Mouse (Mus musculus): ENCODE data around the gene Cacna1c. TPM values are rescaled to one million over a fixed set of nuclear protein-coding genes. Genes with fewer than 3 reads are reported as not detected.

The Cacna1c gene
- polyA plus RNA-seq, 1 experiment from 2014 or later = 5.2 TPM

GRCm38 (mm10) chr6:118705840-118706239 lies 490.4 kb downstream of the Cacna1c start:
- no peak overlapping the region for H3K27ac ChIP-seq
- no peak for ATAC-seq
- H3K27me3 ChIP-seq = no peaks in the 10 kb centered on the region
- 89% methylated on average over 7 of the region's 7 CpGs for WGBS
- H3K4me2 ChIP-seq (replicated peaks) = no peak overlapping the region
- no peaks in the 10 kb centered on the region for H3K9me3 ChIP-seq
- H3K36me3 ChIP-seq = no peaks in the 10 kb centered on the region
- no peak overlapping the region for H3K9ac ChIP-seq (replicated peaks)
- H3K4me3 ChIP-seq (replicated peaks) = no peak overlapping the region
- 0 out of 2 replicates have a peak, but pooled peaks cover 16% of the 10 kb centered on the region for H3K4me1 ChIP-seq (replicated peaks)

- Histone ChIP-seq H3K9ac (replicated peaks) (no peak overlapping the region), H3K9me3 (no peaks in the 10 kb centered on the region), H3K27me3 (no peaks in the 10 kb centered on the region), H3K4me1 (replicated peaks) (no peaks in the 10 kb centered on the region), H3K4me3 (replicated peaks) (no peak overlapping the region), H3K36me3 (0 out of 2 replicates have a peak, but pooled peaks cover 5% of the 10 kb centered on the region), H3K27ac (no peak overlapping the region), H3K4me2 (replicated peaks) (no peak overlapping the region)
- WGBS = 87% methylated on average over 4 of the region's 4 CpGs
- no peak for ATAC-seq
Measured at GRCm38 (mm10) chr6:118694626-118695025, 501.6 kb downstream of the Cacna1c start.

GRCm38 (mm10) chr6:118689447-118689846 lies 506.8 kb downstream of the Cacna1c start:
- H3K4me2 ChIP-seq (replicated peaks) = no peak overlapping the region
- H3K9ac ChIP-seq (replicated peaks) = no peak overlapping the region
- H3K27me3 ChIP-seq = no peaks in the 10 kb centered on the region
- no peaks in the 10 kb centered on the region for H3K9me3 ChIP-seq
- H3K27ac ChIP-seq = no peak overlapping the region
- 91% methylated on average over 3 of the region's 3 CpGs for WGBS
- no peaks in the 10 kb centered on the region for H3K36me3 ChIP-seq
- ATAC-seq = no peak
- H3K4me3 ChIP-seq (replicated peaks) = no peak overlapping the region
- H3K4me1 ChIP-seq (replicated peaks) = no peaks in the 10 kb centered on the region

GRCm38 (mm10) chr6:118688856-118689255 lies 507.4 kb downstream of the Cacna1c start:
- no peaks in the 10 kb centered on the region for H3K9me3 ChIP-seq
- no peak for ATAC-seq
- WGBS = 89% methylated on average over 5 of the region's 5 CpGs

GRCm38 (mm10) chr6:118680814-118681213 lies 515.4 kb downstream of the Cacna1c start:
- WGBS = 55% methylated on average over 6 of the region's 6 CpGs
- Histone ChIP-seq H3K36me3 (peaks cover under 1% of the 10 kb centered on the region; the same call in 1 of the 2 replicates), H3K9ac (replicated peaks) (no peak overlapping the region), H3K9me3 (no peaks in the 10 kb centered on the region), H3K4me1 (replicated peaks) (peaks cover 6% of the 10 kb centered on the region; the same call in 1 of the 2 replicates), H3K4me3 (replicated peaks) (no peak overlapping the region), H3K27me3 (no peaks in the 10 kb centered on the region), H3K4me2 (replicated peaks) (no peak overlapping the region), H3K27ac (no peak overlapping the region)
- ATAC-seq = no peak

More at GRCm38 (mm10) chr6:118688856-118689255, 507.4 kb downstream of the Cacna1c start:
- H3K4me1 ChIP-seq (replicated peaks) = no peaks in the 10 kb centered on the region
- no peaks in the 10 kb centered on the region for H3K36me3 ChIP-seq
- H3K9ac ChIP-seq (replicated peaks) = no peak overlapping the region
- H3K27ac ChIP-seq = no peak overlapping the region
- H3K4me3 ChIP-seq (replicated peaks) = no peak overlapping the region
- H3K4me2 ChIP-seq (replicated peaks) = no peak overlapping the region
- H3K27me3 ChIP-seq = no peaks in the 10 kb centered on the region

GRCm38 (mm10) chr6:118678031-118678430 lies 518.2 kb downstream of the Cacna1c start:
- Histone ChIP-seq H3K4me2 (replicated peaks) (no peak overlapping the region), H3K36me3 (peaks cover 10% of the 10 kb centered on the region), H3K4me3 (replicated peaks) (no peak overlapping the region), H3K4me1 (replicated peaks) (peaks cover 6% of the 10 kb centered on the region; the same call in 1 of the 2 replicates), H3K9me3 (no peaks in the 10 kb centered on the region), H3K27me3 (no peaks in the 10 kb centered on the region), H3K27ac (no peak overlapping the region), H3K9ac (replicated peaks) (no peak overlapping the region)
- WGBS = 90% methylated on average over 10 of the region's 10 CpGs
- no peak for ATAC-seq

- H3K4me2 ChIP-seq (replicated peaks) = no peak overlapping the region
- H3K9ac ChIP-seq (replicated peaks) = no peak overlapping the region
- H3K4me1 ChIP-seq (replicated peaks) = peaks cover 6% of the 10 kb centered on the region; the same call in 1 of the 2 replicates
- peaks cover 10% of the 10 kb centered on the region for H3K36me3 ChIP-seq
- WGBS = 84% methylated on average over 6 of the region's 6 CpGs
- H3K27me3 ChIP-seq = no peaks in the 10 kb centered on the region
- no peak for ATAC-seq
- no peaks in the 10 kb centered on the region for H3K9me3 ChIP-seq
- no peak overlapping the region for H3K4me3 ChIP-seq (replicated peaks)
- no peak overlapping the region for H3K27ac ChIP-seq
Measured at GRCm38 (mm10) chr6:118677306-118677705, 518.9 kb downstream of the Cacna1c start.

GRCm38 (mm10) chr6:118674781-118675180 lies 521.4 kb downstream of the Cacna1c start:
- Histone ChIP-seq H3K9me3 (no peaks in the 10 kb centered on the region), H3K27me3 (no peaks in the 10 kb centered on the region), H3K4me3 (replicated peaks) (no peak overlapping the region), H3K4me1 (replicated peaks) (no peaks in the 10 kb centered on the region), H3K27ac (no peak overlapping the region), H3K36me3 (peaks cover 10% of the 10 kb centered on the region), H3K9ac (replicated peaks) (no peak overlapping the region), H3K4me2 (replicated peaks) (no peak overlapping the region)
- ATAC-seq = no peak
- WGBS = 79% methylated on average over 4 of the region's 4 CpGs

GRCm38 (mm10) chr6:118673974-118674695 lies 522.1 kb downstream of the Cacna1c start:
- Histone ChIP-seq H3K4me1 (replicated peaks) (no peaks in the 10 kb centered on the region), H3K36me3 (peaks cover 10% of the 10 kb centered on the region), H3K9ac (replicated peaks) (no peak overlapping the region), H3K4me3 (replicated peaks) (no peak overlapping the region), H3K4me2 (replicated peaks) (no peak overlapping the region), H3K9me3 (no peaks in the 10 kb centered on the region), H3K27me3 (no peaks in the 10 kb centered on the region), H3K27ac (no peak overlapping the region)
- WGBS = 77% methylated on average over 12 of the region's 12 CpGs
- no peak for ATAC-seq

GRCm38 (mm10) chr6:118653331-118653730 lies 542.9 kb downstream of the Cacna1c start:
- no peak overlapping the region for H3K9ac ChIP-seq (replicated peaks)
- H3K4me3 ChIP-seq (replicated peaks) = no peak overlapping the region
- H3K4me2 ChIP-seq (replicated peaks) = no peak overlapping the region
- peaks cover 44% of the 10 kb centered on the region for H3K36me3 ChIP-seq
- 84% methylated on average over 4 of the region's 4 CpGs for WGBS
- no peaks in the 10 kb centered on the region for H3K27me3 ChIP-seq
- H3K27ac ChIP-seq = no peak overlapping the region
- no peaks in the 10 kb centered on the region for H3K9me3 ChIP-seq
- no peaks in the 10 kb centered on the region for H3K4me1 ChIP-seq (replicated peaks)
- ATAC-seq = no peak

- no peak overlapping the region for H3K4me3 ChIP-seq (replicated peaks)
Measured at GRCm38 (mm10) chr6:118649121-118649783, 547.0 kb downstream of the Cacna1c start.

GRCm38 (mm10) chr6:118646265-118647061 lies 549.8 kb downstream of the Cacna1c start:
- no peak overlapping the region for H3K9ac ChIP-seq (replicated peaks)
- ATAC-seq = peak; percentile 69
- 44% methylated on average over 14 of the region's 14 CpGs for WGBS
- H3K27ac ChIP-seq = no peak overlapping the region
- H3K4me3 ChIP-seq (replicated peaks) = no peak overlapping the region
- no peaks in the 10 kb centered on the region for H3K9me3 ChIP-seq
- no peaks in the 10 kb centered on the region for H3K27me3 ChIP-seq
- H3K36me3 ChIP-seq = peaks cover 9% of the 10 kb centered on the region
- H3K4me1 ChIP-seq (replicated peaks) = 0 out of 2 replicates have a peak, but pooled peaks cover 4% of the 10 kb centered on the region
- H3K4me2 ChIP-seq (replicated peaks) = no peak overlapping the region

More at GRCm38 (mm10) chr6:118649121-118649783, 547.0 kb downstream of the Cacna1c start:
- Histone ChIP-seq H3K27me3 (no peaks in the 10 kb centered on the region), H3K36me3 (peaks cover 31% of the 10 kb centered on the region), H3K27ac (no peak overlapping the region), H3K9me3 (no peaks in the 10 kb centered on the region), H3K9ac (replicated peaks) (no peak overlapping the region), H3K4me1 (replicated peaks) (0 out of 2 replicates have a peak, but pooled peaks cover 4% of the 10 kb centered on the region), H3K4me2 (replicated peaks) (no peak overlapping the region)
- 90% methylated on average over 6 of the region's 6 CpGs for WGBS
- no peak for ATAC-seq

Data from midbrain, embryonic 13.5 days (tissue).